Mouse (Mus musculus) lung, postnatal 14 days (tissue): Measurements from ENCODE around the gene Ier5.

Source experiments
- DNase-seq: peaks from one replicate; pipeline ENCODE4 v3.0.0; 2021

Gene Ier5

GRCm38 (mm10) chr1:155098486-155099279 is 753 bp downstream of the Ier5 start:
- peak; percentile 61 for DNase-seq

- DNase-seq = peak; percentile 59
Observed at GRCm38 (mm10) chr1:155097931-155098485, 1.4 kb downstream of the Ier5 start.

DNA sequence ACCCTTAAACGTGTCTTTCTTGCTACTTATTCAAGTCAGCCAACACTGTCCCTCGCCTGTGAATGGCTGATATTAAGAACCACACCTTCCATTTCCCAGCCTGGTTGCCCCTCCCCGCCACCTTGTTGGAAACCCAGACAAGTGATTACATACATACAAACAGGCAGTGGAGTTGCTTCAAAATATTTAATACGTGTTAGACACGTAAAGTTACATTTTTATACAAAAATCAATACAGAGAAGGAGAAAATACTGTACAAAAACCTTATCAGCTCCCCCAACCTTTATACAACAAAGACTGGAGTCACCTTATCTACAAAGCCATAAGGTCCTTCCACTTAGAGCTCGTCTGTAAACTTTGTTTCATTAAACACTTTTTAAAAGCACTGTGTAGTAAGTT is 2.1 kb downstream of the Ier5 start:
- no peak for DNase-seq

GRCm38 (mm10) chr1:155096620-155097261 is 2.7 kb downstream of the Ier5 start:
- DNase-seq = no peak

- no peak for DNase-seq
Observed at GRCm38 (mm10) chr1:155093971-155094707, 5.3 kb downstream of the Ier5 start.

DNA sequence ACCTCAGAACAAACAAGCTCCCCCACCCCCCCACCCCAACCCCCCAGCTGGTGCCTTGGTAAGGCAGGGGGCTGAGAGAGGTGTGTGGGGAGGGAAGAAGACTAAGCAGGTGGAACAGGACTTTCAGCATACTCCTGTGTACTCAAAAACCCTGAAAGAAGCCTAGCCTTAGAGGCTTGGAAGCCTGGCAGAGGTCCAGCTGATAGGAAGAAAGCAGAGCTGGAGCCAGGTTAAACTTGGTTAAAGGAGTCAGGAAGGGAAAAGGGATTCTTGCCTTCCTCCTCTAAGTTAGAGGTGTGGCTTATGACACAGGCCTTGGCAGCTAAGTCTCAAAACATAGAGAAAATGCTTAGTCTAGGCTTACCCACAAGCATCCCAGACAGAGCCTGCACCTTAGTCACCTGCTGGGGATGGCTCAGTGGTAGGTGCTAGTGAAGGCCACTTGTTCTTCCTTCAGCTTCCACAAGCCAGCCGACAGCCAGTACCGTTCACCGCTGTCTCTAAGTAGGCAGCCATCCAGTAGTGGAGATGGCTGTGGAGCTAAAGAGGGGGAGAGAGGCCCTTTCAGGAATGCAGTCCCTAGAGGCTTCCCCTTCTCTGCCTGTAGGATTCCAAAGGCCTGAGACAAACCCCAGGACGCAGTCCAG is 6.2 kb downstream of the Ier5 start:
- DNase-seq = peak; percentile 62

GRCm38 (mm10) chr1:155091842-155092800 is 7.3 kb downstream of the Ier5 start:
- peak; percentile 53 for DNase-seq

- no peak for DNase-seq
Observed at GRCm38 (mm10) chr1:155091374-155091841, 8.0 kb downstream of the Ier5 start.

GRCm38 (mm10) chr1:155090736-155091135 is 8.7 kb downstream of the Ier5 start:
- DNase-seq = no peak

- no peak for DNase-seq
Observed at GRCm38 (mm10) chr1:155090327-155090726, 9.1 kb downstream of the Ier5 start.

GRCm38 (mm10) chr1:155088847-155089603 is 10.4 kb downstream of the Ier5 start:
- DNase-seq = peak; percentile 31

- no peak for DNase-seq
Observed at GRCm38 (mm10) chr1:155088046-155088445, 11.4 kb downstream of the Ier5 start.

DNA sequence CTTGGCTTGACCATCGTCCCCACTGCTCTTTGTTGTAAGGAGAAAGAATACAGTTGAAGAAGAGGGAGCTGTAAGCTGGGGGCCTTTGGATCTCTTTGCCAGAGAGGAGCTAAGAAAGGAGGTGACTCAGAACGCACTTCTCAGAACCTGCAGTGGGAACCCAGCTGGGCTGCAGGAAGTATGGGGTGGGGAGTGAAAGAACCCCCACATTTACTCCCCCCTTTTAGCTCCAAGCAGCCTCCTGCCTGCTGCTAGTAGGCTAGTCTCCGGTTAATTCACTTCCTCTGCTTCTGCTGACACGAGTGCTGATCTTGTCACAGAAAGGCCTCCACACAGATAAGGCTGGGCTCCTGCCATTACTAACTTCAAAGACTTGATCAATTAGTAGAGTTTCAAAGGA is 12.5 kb downstream of the Ier5 start:
- no peak for DNase-seq

- no peak for DNase-seq
Observed at GRCm38 (mm10) chr1:155086416-155086815, 13.0 kb downstream of the Ier5 start.

GRCm38 (mm10) chr1:155084839-155085238 is 14.6 kb downstream of the Ier5 start:
- DNase-seq = no peak

- peak; percentile 98 for DNase-seq
Observed at GRCm38 (mm10) chr1:155083271-155084265, 15.9 kb downstream of the Ier5 start.

DNA sequence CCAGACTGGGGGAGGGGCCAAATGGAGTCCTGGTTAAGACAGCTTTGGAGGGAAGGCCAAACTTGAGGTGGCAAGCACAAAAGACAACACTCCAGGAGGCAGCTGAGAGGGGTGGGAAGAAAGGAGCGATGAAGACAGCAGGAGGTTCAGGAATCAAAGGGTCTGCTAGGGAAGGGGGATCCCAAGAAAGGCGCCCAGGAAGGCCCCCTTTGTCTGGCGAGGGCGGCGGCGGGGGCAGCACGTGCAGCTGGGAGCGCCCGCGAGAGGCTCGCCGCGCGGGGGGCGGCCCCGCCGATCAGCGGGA is 16.5 kb downstream of the Ier5 start:
- DNase-seq = peak; percentile 58

DNA sequence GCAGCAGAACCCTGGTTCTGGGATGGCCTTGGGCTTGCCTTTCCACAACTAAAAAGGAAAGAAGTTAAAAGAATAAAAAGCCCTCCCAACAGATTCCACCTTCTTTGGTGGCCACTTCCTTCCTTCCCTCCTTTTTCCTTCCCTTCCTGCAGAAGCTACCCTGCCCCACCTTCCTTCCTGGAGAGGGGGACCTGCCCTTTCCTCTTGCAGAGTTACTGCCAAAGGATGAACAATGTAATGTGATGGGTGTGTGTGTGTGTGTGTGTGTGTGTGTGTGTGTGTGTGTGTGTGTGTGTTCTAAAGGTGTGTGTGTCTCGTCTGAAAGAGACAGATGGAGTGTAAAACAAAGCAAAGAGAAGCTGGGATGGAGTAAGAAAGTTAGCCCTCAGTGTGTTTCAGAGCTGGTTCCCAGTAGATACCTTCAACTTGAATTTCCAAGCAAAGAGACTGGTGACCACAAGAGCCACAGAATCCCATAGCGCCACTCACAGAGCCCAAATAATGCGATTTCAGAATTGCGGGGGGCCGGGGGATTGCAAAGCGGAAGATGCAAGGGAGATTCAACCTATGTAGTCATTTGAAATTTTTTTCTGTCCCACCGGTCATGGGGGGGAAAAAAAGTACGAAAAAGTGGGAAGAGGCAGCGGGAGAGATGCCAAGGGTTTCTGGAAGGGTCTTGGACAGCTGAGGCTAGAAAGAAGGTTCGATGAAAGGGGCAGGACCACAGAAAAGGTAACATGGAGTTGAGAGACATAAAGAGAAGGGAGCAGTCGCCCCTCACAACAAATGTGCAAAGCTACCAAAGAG is 17.1 kb downstream of the Ier5 start:
- peak; percentile 28 for DNase-seq

- no peak for DNase-seq
Observed at GRCm38 (mm10) chr1:155077675-155078074, 21.8 kb downstream of the Ier5 start.
